Mouse (Mus musculus) left cerebral cortex, postnatal 36 days (tissue): Measurements from ENCODE around the gene Tigd3. TPM values are rescaled to one million over a fixed set of nuclear protein-coding genes. Genes with fewer than 3 reads are reported as not detected.
A peak's percentile ranks its signal among the peaks of the same experiment; 100 is the strongest.
"Not testable (repeated sequence)": the region's sequence is repeated elsewhere in the genome, so short reads cannot be mapped to it uniquely, and the experiment has no call there.

Experiments used
- DNase-seq, 2 experiments: peaks; one replicate each; pipeline ENCODE4 v3.0.0; 2021 to 2022; ENCODE audit warnings: low spot score in 2 of 2, mixed read lengths in 1 of 2
- intact Hi-C: fragments of 180-260 bp; cut with DNase I; formaldehyde crosslinking; loops from one replicate; pipeline ENCODE4 v1.15.1; 2025
- total RNA-seq, 2 experiments: library from RNA; stranded (reverse); gene quantifications; 2 replicates each; pipeline ENCODE4 v1.2.3; 2021

Tigd3 gene
- total RNA-seq, 2 experiments from 2014 or later = 4.3 to 4.5 TPM

DNA sequence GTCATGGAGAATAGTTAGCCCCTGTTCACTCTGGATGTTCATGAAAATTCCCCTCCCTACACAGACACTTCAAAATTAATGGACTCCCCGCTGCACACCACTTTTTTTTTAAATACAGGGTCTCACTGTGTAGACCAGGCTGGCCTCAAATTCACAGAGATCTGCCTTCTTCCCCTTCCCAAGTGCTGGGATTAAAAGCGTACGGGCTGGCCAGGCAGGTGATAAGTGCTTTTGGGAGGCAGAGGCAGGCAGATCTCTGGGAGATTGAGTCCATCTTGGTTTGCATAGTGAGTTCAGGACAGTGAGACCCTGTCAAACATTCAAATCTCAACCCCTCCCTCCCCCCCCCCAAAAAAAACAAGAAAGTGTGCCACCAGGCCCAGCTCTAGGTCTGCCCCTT is 29.0 kb upstream of the Tigd3 start:
- DNase-seq = no peak
- intact Hi-C loops = loop anchor here (5.0 kb wide), 1 partner anchor 94 kb away; the partner anchor contains the start of gene Capn1

DNA sequence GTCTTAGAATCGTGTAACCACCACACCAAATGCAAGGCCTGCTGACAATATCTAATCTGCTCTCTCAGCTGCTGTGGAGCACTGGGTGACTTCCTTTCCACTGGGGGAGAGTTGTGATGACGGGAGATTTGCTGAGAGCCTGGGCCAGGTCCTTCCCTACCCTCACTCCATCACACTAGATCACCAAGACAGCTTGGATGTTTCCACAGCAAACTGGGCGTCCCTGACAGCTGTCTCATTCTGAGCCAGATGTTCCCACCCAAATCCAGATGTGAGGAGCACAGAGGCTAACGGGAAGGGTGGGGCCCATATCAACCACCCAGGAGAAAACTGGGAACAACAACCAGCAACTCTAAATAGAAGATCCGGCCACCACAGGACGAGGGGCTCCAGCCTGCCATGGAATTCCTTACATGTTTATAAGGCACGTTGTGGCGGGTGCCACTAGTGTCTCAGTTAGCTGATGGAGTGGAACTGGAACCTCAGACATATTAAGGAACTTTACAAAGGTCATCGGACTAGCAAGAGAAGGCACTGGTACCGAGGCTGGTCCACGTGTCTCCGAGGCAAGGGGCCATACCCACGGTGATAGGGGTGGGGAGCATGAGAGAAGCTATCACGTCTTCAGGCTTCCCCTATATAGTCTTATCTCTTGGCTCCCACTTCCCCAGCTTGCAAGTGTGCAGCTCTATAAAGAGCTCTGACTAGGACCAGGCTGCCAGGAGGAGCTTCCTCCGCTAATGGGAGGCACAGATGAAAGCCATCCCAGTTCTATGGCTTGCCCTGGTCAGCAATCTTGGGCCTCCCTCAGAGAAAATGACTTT is 28.4 kb upstream of the Tigd3 start:
- intact Hi-C loops = loop anchor here (5.0 kb wide), 1 partner anchor 95 kb away; the partner anchor contains the start of gene Capn1

DNA sequence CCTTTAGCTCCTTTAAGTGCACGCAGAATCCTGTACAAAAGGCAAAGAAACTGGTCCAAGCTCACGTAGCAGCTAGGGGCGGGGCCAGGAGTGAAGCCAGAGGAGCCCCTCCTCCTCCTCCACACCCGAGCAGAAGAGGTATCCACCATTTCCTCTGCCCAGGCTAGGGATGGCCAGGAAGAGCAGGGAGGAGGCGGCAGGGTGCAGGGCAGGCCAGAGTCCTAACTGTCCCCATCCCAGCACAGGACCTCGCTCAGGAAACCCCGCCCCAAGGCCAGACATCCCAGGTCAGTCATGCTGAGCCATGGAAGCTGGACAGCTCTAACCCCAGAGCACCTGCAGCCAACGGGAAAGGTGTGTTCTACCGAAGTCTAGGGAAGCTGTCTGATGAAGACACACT is 27.8 kb upstream of the Tigd3 start:
- DNase-seq = no peak
- intact Hi-C loops = loop anchor here (5.0 kb wide), 1 partner anchor 96 kb away; the partner anchor contains the start of gene Capn1

More for the DNA sequence above, 28.4 kb upstream of the Tigd3 start:
- DNase-seq = no peak

DNA sequence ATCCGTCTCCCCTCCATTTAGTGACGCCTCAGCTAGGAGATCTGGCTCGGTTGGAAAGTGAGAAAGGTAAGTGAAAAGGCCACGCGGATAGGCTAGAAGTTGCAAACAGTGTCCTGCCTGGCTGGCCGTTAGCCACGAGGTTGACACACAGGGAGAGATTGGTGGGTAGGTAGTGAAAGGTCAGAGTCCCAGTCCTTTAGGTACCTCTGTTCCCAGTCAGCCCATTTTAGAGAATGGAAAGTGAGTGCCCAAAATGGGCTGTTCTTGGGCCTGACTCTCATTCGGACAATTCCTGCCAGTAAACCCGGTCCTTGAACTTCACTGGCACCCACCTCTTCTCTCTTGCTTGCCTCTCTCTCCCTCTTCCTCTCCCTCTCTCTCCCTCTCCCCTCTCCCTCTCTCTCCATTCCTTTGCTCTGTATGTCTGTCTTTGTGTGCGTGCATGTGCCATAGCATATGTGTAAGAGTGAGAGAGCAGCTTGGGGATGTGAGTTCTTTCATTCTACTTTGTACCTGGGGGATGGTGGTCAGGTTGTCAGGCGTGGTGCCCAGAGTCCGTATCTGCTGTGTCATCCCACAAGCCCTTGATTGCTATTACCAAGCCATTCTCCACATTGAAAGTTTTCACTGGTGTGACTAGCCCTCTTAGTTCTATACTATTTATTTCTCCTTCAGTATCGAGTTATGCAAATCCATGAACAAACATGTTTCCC is 19.2 kb upstream of the Tigd3 start, which contains the start of gene Dpf2:
Gene Dpf2 (minus strand): TSS at position 4 of the 713 bp plus-strand sequence.
- intact Hi-C loops = no loop called here
- no peak for DNase-seq

DNA sequence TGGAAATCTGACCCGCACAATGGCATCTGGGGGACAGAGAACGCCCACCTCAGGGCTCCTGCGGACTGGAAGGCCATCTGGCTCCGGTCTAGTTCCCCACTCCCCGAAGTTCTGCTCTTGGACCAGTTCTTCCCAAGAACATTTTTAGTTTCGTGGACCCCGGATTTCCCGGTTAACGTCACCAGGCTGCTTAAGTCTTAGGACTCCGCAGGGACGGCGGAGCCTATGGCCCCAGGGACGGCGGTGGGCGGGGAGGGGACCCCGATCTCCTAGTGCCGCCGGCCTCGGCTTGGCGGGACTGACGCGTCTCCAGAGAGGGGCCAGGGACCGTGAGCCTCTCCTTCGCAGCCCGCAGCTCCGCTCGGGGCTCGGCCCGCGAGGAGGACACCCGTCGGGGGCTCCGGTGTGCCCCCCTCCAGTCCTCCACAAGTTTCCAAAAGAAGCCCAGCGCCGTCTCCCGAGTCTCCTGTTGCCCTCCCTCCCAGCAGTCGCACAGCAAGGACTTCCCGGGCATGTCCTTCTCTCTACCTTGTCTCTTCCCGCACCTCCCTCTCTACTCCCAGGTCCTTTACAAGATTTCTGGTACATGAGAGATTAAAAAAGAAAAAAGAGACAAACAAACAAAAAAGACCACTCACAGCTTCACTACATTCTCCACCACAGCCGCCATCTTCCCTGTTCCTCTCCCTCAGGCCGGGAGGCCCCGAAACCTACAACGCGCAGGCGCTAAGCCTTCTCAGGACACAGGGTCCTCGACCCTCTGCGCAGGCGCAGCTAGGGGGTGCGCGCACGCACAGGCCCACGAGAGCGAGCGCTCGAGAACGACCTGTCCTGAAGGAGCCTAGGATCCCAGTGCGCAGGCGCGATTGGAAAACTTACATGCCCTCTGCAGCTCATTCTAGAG is 18.4 kb upstream of the Tigd3 start:
- intact Hi-C loops = no loop called here
- DNase-seq = peak; percentile 98 to 99

DNA sequence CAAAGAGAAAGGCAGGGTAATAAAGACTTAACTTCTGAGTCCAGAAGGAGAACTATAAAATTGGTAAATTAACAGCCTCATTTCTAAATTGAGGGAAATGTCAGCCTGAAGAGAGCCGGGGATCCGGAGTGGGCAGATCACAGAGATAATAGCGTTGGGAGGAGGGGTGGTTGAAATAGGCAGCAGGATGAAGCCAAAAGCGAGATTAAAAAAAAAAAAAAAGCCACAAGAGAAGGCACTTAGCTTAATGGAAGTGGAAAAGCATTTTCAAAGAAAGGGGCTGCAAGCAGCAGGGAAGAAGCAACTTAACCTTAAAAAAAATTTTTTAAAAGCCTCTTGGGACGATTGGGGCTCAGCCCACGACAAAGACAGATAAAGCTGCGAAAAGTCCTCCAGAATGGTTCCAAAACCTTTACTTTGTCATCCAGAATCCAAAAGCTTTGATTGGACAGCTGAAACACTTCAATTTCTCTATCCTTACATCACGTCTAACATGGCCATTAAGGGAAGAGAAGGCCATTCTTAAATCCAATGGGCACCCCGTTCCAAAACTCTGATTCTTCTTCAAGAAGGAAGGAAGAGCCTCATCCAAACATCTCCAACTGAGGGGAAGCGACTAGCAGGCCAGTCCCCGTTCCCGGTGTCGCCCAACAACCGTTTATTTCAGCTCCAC is 17.6 kb upstream of the Tigd3 start:
- intact Hi-C loops = no loop called here
- DNase-seq = no peak

DNA sequence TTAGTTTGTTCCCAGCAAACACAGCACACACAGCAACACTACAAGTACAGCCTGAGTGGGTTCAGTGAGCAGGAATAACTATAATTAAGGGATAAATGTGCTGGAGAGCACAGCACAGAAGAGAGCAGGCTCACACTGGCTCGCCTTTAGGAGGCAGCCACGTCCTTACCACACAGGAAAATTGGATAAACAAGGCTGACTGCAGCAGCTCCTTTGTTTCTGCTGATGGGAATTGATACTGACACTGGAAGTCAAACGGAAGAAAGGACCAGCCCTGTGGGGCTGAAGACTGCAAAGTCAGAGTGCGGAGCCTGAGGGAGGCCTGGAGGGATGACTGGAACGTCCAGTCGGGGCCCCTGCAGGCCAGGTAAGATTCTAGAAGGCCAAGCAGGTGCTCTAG is 16.3 kb upstream of the Tigd3 start:
- DNase-seq = no peak
- intact Hi-C loops = no loop called here

DNA sequence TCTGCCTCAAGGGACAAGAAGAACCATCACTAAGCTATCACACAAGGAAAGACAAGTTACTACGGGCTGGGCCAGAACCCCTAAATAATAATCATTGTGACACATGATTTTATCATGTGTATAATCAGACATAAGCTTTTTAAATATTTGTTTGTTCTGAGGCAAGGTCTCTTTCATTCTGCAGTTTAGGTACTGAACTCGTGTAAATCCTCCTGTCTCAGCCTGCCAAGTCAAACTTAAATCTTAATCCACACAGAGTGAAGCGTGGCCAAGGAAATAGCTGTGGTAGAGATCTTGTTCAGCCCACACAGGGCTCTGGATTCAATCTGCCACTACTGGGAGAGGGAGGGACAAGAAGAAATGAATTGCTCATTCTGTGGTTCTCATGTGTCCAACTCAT is 13.3 kb upstream of the Tigd3 start:
- DNase-seq = no peak

DNA sequence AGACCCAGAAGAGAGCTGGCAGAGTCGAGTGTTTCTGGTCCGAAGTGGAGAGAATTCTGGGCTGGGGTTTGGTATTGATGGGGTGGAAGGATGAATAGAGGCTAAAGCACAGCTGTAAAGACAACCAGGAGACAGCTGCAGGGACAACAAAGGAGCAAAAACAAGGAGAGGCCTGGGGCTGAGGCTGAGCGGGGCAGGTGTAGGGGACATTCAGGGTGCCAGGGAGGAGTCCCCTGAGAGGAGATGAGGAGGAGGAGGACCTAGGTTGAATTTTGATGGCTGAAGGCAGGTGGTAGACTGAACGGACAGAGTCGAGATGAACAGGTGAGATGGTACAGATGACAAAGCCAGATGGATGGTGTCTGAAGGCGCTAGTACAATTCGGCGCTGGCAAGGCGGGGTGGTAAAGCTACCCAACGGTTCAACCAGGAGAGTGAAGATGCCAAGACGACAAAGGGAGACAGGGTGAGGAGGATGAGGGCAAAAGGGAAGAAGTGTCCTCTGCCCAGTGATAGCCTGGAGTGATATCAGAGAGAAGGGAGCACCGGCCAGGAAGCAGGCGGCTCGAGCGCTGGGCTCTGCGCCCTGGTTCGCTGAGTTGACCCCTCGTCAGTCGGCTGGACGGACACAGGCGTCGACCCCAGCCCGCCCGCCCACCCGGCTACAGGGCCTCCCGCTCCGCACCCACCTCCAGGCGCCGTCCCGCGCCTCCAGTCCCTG is 507 bp downstream of the Tigd3 start:
- no peak for DNase-seq
- intact Hi-C loops = no loop called here

More for the DNA sequence above, 13.3 kb upstream of the Tigd3 start:
- intact Hi-C loops = no loop called here

DNA sequence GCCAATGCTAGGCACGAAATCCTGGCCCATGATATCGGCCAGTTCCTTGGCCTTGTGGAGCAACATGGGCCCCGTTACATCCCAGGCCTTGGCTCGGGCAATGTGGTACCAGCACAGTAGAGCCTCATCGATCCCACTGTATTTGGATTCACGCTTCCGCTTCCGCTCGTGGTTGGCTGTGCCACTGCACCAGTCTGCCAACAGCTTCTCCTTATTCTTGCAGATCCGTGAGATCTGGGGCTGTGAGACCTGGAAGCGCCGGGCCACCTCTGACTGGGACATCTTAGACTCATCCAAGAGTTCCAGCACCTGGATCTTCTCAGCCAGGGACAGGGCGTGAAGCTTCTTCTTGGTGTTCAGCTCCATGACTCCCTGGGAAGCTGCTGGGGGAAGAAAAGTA is 1.2 kb downstream of the Tigd3 start:
- DNase-seq = no peak
- intact Hi-C loops = no loop called here

DNA sequence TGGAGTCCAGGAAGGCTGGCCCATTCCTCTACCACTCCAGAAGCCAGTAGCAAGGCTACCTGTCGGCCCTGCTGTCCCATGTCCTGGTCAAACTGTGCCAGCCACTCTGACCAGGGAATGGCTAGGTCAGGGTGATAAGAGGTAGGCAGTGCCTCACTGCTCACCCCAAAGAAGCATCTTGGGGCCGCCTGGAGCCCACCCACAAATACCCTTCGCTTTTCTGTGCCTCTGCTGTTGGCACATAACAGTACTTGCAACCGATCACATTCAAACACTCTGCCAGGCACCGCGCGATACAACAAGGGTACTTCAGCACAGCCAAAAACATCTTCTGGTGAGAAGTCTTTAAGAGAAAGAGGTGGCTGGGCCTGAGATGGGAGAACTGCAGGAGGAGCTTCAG is 1.7 kb downstream of the Tigd3 start:
- intact Hi-C loops = no loop called here
- DNase-seq = no peak

DNA sequence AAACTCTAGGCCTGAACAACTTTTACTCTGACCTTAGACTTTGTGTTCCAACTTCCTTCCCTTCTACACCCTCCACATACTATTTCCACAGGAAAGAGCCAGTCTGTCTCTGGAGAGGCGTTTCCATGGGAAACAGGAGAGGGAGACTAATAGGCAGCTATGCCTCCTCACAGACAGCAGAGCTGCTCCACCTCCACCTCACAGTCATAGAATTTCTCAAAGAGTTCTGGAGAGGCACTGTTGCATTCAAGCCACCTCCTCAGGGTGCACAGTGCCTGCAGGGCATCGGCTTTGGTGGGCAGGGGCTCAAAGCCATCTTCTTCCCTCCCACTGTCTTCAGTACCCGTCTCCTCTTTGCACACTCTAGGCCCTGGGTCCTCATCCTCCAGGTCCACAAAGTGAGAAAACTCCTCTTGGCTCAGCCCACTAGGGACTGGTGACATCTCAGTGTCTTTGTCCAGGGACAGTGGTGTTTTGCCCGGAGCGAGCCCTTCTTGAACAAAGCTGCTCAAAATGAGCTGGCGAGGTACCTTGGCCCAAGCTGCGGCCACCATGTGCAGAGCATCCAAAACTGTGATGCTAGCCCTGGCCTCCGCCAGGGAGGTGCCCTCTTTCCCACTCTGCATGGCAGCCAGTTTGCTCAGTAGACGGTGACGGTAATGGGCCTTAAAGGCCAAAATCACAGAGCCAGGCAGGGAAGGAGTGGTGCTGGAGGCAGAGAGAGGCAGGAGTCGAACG is 2.3 kb downstream of the Tigd3 start:
- DNase-seq = no peak
- intact Hi-C loops = no loop called here

DNA sequence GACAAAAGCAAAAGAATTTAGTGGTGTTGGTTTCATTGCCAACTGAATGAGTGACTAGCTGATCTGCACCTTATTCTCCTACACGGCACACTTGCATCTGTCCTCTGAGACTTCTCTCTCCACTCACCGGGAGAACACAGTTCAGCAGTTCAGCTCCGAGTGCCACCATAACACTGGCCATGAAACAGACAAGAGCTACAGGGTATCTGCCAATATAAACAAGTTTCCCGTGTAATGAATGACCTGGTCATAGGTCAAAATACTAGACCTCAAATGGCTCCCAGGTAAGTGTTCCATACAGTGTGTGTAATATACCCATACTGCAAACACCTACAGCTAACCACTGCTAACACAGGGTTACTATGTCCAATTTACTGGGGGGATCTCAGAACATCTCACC is 4.7 kb downstream of the Tigd3 start:
- no peak for DNase-seq
- intact Hi-C loops = no loop called here

DNA sequence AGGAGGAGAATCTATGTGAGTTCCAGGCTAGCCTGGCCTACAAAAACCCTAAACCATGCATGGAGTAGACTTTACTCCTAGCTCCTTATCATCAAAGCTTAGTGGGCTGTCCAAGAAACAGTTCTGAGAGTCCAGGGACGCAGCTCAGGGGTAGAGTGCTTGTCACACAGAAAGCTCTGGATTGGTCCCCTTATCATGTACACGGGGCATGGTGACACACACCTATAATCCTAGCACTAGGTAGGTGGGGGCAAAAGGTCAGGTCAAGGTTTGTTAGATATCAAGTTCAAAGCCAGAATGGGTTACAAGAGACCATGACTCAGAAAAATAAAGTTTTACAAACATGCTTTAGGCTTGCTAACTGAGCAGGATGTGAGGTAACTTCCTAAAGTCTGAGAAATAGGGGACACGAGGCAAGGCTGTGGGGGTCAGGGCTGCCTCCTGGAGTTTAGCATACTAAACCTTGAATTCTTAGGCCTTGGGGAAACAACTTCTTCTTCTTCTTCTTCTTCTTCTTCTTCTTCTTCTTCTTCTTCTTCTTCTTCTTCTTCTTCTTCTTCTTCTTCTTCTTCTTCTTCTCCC is 6.6 kb downstream of the Tigd3 start:
- intact Hi-C loops = no loop called here

DNA sequence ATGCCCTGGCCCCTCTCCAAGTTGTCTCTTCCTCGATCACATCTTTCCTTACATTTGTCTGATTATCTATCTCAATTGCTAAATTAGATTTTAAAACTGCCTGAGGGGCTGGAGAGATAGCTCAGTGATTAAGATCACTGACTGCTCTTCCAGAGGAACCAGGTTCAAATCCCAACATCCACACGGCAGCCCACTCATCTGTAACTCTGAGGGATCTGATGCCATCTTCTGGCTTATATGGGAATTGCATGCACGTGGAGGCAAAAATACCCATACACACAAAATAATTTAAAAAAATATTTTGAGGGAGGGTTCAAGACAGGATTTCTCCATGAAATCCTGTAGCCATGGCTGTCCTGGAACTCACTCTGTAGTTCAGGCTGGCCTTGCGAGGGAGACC is 8.1 kb downstream of the Tigd3 start:
- no peak for DNase-seq
- intact Hi-C loops = no loop called here

More for the DNA sequence above, 6.6 kb downstream of the Tigd3 start:
- no peak for DNase-seq

DNA sequence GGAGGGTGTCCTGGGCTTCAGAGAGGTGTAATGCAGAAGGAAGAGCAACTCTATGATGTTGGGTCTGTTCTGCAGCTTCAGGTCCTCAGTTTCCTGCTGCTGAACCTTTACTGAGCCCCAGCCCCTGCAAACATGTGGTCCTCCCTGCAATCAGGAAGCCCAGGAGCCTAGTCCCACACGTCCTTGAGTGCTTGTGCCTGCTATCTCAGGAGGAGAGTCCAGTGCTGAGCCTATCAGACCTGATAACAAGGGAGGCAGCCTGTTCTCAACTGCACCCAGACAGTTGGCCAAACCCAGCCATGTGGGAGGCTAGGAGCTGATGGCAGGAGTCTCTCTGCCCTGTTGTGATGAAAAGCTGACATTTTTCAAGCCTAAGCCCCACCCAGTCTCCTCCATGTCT is 10.0 kb downstream of the Tigd3 start:
- intact Hi-C loops = no loop called here
- no peak for DNase-seq

DNA sequence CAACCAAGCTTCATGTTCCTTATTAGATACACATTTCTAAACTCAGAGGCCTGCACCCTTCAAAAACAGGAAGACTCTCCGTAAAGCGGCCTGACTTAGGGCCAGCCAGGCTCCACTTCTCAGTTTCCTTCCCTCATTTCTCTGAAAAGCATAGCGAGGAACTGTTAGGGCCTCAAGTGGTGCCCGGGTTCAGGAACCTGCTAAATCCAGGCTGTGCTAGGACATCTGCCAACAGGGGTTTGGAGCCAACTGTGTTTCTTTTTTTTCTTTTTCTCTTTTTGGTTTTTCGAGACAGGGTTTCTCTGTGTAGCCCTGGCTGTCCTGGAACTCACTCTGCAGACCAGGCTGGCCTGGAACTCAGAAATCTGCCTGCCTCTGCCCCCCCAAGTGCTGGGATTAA is 11.9 kb downstream of the Tigd3 start:
- DNase-seq, intact Hi-C loops: not testable (repeated sequence)

DNA sequence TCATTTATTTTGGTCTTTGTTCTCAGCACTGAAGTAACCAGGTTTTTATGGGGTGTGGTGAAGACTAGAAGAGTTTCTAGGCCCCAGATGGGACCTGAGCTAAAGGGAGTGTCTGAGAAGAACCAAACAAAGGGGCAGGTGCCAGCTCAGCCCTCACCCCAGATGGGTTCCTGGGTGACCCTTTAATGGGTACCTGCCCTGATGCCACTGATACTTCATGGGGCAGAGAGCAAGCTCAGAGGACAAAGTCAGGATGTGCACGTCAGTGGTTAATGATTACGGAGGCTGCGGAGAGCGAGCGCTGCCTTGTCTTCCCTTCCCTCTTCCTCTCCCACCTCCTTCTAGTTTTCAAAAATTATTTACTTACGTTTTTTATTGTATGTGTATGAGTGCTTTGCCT is 12.8 kb downstream of the Tigd3 start:
- no peak for DNase-seq
- intact Hi-C loops = no loop called here
